Comparison of ENCODE assay signal across 14 mouse cellular contexts in genomic region chr2:146015341-146016186, GRCm38 (mm10).
DNase-seq lines count a peak whose midpoint lies in the region; ATAC-seq and TF ChIP-seq lines count a peak whose summit lies in the region.
"Had no signal": no experiment of that assay in that cellular context is flagged by ENCODE, and none has a peak within 500 bp of the region (broad histone marks: within the 10 kb centered on the region; RNA-seq: fewer than 3 reads in every experiment).

No protein-coding gene starts in this region.

- H3K4me3 ChIP-seq in left cerebral cortex, adult 2 months, result no peak overlapping the region
- H3K4me3 ChIP-seq in forebrain, embryonic 12.5 days (replicated peaks), result no peak overlapping the region
- H3K4me3 ChIP-seq in midbrain, embryonic 11.5 days (ENCODE audit: low read depth, low read length), result no peak overlapping the region
- H3K4me3 ChIP-seq in kidney, embryonic 14.5 days (ENCODE audit: low read length), result no peak overlapping the region
- H3K4me3 ChIP-seq: heart, embryonic 13.5 days; limb, embryonic 12.5 days; liver, embryonic 15.5 days; neural tube, embryonic 13.5 days had no signal

- H3K27me3 ChIP-seq in forebrain, embryonic 12.5 days, result no peaks in the 10 kb centered on the region
- no peaks in the 10 kb centered on the region; the same call in 1 of the 2 replicates for H3K27me3 ChIP-seq in midbrain, embryonic 11.5 days (ENCODE audit: control insufficient read depth, insufficient read depth, low read length)
- H3K27me3 ChIP-seq in kidney, embryonic 14.5 days (ENCODE audit: control insufficient read depth, insufficient read depth, low read length), result no peaks in the 10 kb centered on the region
- H3K27me3 ChIP-seq: heart, embryonic 13.5 days; liver, embryonic 15.5 days; neural tube, embryonic 13.5 days had no signal

- H3K36me3 ChIP-seq in forebrain, embryonic 12.5 days (replicated peaks), result no peaks in the 10 kb centered on the region
- no peaks in the 10 kb centered on the region for H3K36me3 ChIP-seq in midbrain, embryonic 11.5 days (ENCODE audit: control insufficient read depth, insufficient read depth, low read length)
- no peaks in the 10 kb centered on the region for H3K36me3 ChIP-seq in kidney, embryonic 14.5 days (ENCODE audit: control insufficient read depth, insufficient read depth, low read length)
- H3K36me3 ChIP-seq: heart, embryonic 13.5 days; limb, embryonic 12.5 days; liver, embryonic 15.5 days; neural tube, embryonic 13.5 days had no signal

- no peak overlapping the region for H3K9ac ChIP-seq in forebrain, embryonic 12.5 days
- H3K9ac ChIP-seq in midbrain, embryonic 11.5 days (ENCODE audit: low read length), result no peak overlapping the region
- no peak overlapping the region for H3K9ac ChIP-seq in kidney, embryonic 14.5 days (ENCODE audit: low read depth, low read length)
- H3K9ac ChIP-seq: heart, embryonic 13.5 days; limb, embryonic 12.5 days; liver, embryonic 15.5 days; neural tube, embryonic 13.5 days had no signal

- peak overlapping the region; percentile 10 for H3K4me2 ChIP-seq in forebrain, embryonic 12.5 days
- H3K4me2 ChIP-seq in midbrain, embryonic 11.5 days, result no peak overlapping the region
- no peak overlapping the region for H3K4me2 ChIP-seq in kidney, embryonic 14.5 days (replicated peaks; ENCODE audit: low read depth, low read length)
- H3K4me2 ChIP-seq: heart, embryonic 13.5 days; limb, embryonic 12.5 days; liver, embryonic 15.5 days; neural tube, embryonic 13.5 days had no signal

- no peaks in the 10 kb centered on the region for H3K9me3 ChIP-seq in forebrain, embryonic 12.5 days
- no peaks in the 10 kb centered on the region for H3K9me3 ChIP-seq in midbrain, embryonic 11.5 days (ENCODE audit: control insufficient read depth, low read length)
- H3K9me3 ChIP-seq in kidney, embryonic 14.5 days (ENCODE audit: control insufficient read depth, low read length), result no peaks in the 10 kb centered on the region
- H3K9me3 ChIP-seq: heart, embryonic 13.5 days; limb, embryonic 12.5 days; liver, embryonic 15.5 days; neural tube, embryonic 13.5 days had no signal

- peak; percentile 87 for ATAC-seq in forebrain, embryonic 12.5 days (ENCODE audit: low FRiP score)
- ATAC-seq in midbrain, embryonic 11.5 days (ENCODE audit: low FRiP score), result peak; percentile 68; the same call in 1 of the 2 replicates
- ATAC-seq in kidney, embryonic 14.5 days (ENCODE audit: low FRiP score, low TSS enrichment), result no peak
- ATAC-seq: CD4-positive, CD25-positive, alpha-beta regulatory T cell, adult 4 months had no signal

- intact Hi-C loops in left cerebral cortex, postnatal 4 days (cut with DNase I), result no loop called here
- intact Hi-C loops in left cerebral cortex, adult 2 months (cut with DNase I), result no loop called here

- peak; percentile 14 for DNase-seq in left cerebral cortex, postnatal 4 days
- no peak for DNase-seq in left cerebral cortex, adult 2 months (ENCODE audit: extremely low spot score in 1 of 2, low spot score in 2 of 2)
- no peak for DNase-seq in midbrain, embryonic 11.5 days (ENCODE audit: low spot score, missing footprints)
- no peak for DNase-seq in frontal cortex, postnatal 14 days (ENCODE audit: low spot score in 2 of 2)
- DNase-seq in heart, adult 18-20 months, result no peak
- DNase-seq: kidney, adult 2 months; lung, postnatal 14 days had no signal

- H3K4me1 ChIP-seq in forebrain, embryonic 12.5 days, result peaks cover 20% of the 10 kb centered on the region
- peaks cover 8% of the 10 kb centered on the region for H3K4me1 ChIP-seq in midbrain, embryonic 11.5 days (ENCODE audit: control insufficient read depth, insufficient read depth, low read length)
- no peaks in the 10 kb centered on the region for H3K4me1 ChIP-seq in kidney, embryonic 14.5 days (ENCODE audit: control insufficient read depth, insufficient read depth, low read length)
- H3K4me1 ChIP-seq: heart, embryonic 13.5 days; liver, embryonic 15.5 days had no signal

- WGBS in forebrain, embryonic 12.5 days, result 18% methylated on average over 8 of the region's 8 CpGs
- WGBS in midbrain, embryonic 11.5 days, result 45% methylated on average over 8 of the region's 8 CpGs
- 65% methylated on average over 8 of the region's 8 CpGs for WGBS in kidney, embryonic 14.5 days

- H3K27ac ChIP-seq in left cerebral cortex, adult 2 months, result no peak overlapping the region
- peak overlapping the region; percentile 74 for H3K27ac ChIP-seq in forebrain, embryonic 12.5 days
- H3K27ac ChIP-seq in midbrain, embryonic 11.5 days (ENCODE audit: low read depth, low read length), result peak overlapping the region; percentile 14; the same call in 1 of the 2 replicates
- H3K27ac ChIP-seq in kidney, embryonic 14.5 days (ENCODE audit: low read depth, low read length), result no peak overlapping the region
- H3K27ac ChIP-seq: heart, embryonic 13.5 days; limb, embryonic 12.5 days; liver, embryonic 15.5 days; neural tube, embryonic 13.5 days had no signal

- no peak for TF ChIP-seq CTCF in left cerebral cortex, adult 2 months (IDR thresholded peaks at IDR 0.05)

Comparison
In these comparisons a context has a peak if more than half of its experiments do, and no peak if none do; other contexts are left out.
1. H3K27ac ChIP-seq: peak in forebrain, embryonic 12.5 days (single experiment) and midbrain, embryonic 11.5 days (single experiment); none in left cerebral cortex, adult 2 months (single experiment) and kidney, embryonic 14.5 days (single experiment).